Mouse (Mus musculus): Measurements from ENCODE around the gene Ciz1. TPM values are rescaled to one million over a fixed set of nuclear protein-coding genes. Genes with fewer than 3 reads are reported as not detected.

The Ciz1 gene
- polyA plus RNA-seq, 1 experiment from 2014 or later = 41.9 TPM

DNA sequence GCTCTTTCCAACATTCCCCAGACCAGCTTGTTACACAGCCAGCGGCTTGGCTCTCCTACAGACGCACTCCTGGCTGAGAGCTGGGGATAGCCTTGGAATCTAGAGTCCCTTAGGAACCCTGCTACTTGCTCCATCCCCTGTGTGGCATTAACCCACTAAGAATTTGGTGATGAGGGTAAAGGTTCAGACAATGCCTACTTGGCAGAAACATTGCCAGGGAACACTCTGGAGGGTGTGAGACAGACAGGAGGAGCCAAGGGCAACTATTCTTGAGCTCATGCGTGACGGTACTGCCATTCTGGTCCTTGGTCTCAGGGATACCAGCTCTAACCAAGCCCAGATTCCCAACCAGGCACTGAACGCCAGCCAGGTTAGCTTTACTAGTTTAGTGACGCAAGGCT, 69.7 kb downstream of the Ciz1 start:
- Histone ChIP-seq H3K27ac (ENCODE audit: low read length) (no peak overlapping the region), H3K27me3 (ENCODE audit: control insufficient read depth, insufficient read depth, low read length) (no peaks in the 10 kb centered on the region), H3K9me3 (replicated peaks; ENCODE audit: control insufficient read depth, low read length) (no peaks in the 10 kb centered on the region), H3K4me3 (replicated peaks; ENCODE audit: low read length) (no peak overlapping the region), H3K4me2 (ENCODE audit: low read depth, low read length) (no peak overlapping the region), H3K36me3 (ENCODE audit: control insufficient read depth, insufficient read depth, low read length) (0 out of 2 replicates have a peak, but pooled peaks cover 10% of the 10 kb centered on the region), H3K9ac (ENCODE audit: low read length) (no peak overlapping the region), H3K4me1 (ENCODE audit: control insufficient read depth, insufficient read depth, low read length) (peaks cover 30% of the 10 kb centered on the region)
- 93% methylated on average over 6 of the region's 6 CpGs for WGBS
- no peak for ATAC-seq (ENCODE audit: insufficient read depth, low FRiP score)

DNA sequence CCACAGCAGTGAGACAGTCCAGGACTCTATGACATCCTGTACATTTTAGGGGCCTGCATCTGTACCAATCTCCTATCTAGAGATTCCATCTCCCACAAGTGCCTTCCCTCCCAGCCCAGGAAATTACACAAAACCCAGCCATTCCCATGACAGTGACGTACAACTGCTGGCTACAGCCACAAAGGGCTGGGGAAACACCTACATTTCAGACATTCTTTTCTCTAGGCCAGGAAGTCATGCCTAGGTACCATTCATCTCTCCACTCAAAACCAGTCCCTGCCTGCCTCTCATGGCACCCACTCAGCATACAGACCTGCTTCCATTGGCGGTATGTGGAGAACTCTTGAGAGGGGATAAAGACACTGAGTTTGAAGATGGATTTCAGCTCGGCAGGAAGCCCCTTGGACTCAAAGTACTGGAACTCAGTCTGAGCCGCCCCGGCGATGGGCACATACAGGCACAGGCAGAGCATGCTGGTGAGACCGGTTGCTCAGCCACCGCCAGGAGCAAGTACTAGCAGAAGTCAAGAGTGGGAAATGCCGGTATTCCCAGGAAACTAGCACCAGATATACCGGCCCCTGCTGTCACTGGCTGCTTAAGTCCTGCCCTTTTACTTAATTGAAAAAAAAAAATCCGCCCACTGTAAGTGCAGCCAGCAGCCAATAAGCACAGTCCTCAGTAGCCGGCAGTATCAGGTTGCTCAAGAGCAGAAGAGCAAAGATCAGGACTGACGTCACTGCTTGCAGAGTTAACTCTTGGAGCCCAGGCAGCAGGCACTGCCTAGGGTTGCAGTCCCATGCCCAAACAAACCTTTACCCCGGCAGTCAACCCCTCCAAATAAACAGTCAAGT, 71.6 kb downstream of the Ciz1 start:
- H3K27ac ChIP-seq (ENCODE audit: low read length) = peak overlapping the region; percentile 96
- peak; percentile 89 for ATAC-seq (ENCODE audit: insufficient read depth, low FRiP score)
- peaks cover 45% of the 10 kb centered on the region for H3K4me1 ChIP-seq (ENCODE audit: control insufficient read depth, insufficient read depth, low read length)
- H3K9me3 ChIP-seq (replicated peaks; ENCODE audit: control insufficient read depth, low read length) = no peaks in the 10 kb centered on the region
- H3K36me3 ChIP-seq (ENCODE audit: control insufficient read depth, insufficient read depth, low read length) = 0 out of 2 replicates have a peak, but pooled peaks cover 8% of the 10 kb centered on the region
- peak overlapping the region; percentile 53 for H3K9ac ChIP-seq (ENCODE audit: low read length)
- 3% methylated on average over 14 of the region's 14 CpGs for WGBS
- H3K4me3 ChIP-seq (replicated peaks; ENCODE audit: low read length) = peak overlapping the region; percentile 45
- no peaks in the 10 kb centered on the region for H3K27me3 ChIP-seq (ENCODE audit: control insufficient read depth, insufficient read depth, low read length)
- H3K4me2 ChIP-seq (ENCODE audit: low read depth, low read length) = peak overlapping the region; percentile 78

DNA sequence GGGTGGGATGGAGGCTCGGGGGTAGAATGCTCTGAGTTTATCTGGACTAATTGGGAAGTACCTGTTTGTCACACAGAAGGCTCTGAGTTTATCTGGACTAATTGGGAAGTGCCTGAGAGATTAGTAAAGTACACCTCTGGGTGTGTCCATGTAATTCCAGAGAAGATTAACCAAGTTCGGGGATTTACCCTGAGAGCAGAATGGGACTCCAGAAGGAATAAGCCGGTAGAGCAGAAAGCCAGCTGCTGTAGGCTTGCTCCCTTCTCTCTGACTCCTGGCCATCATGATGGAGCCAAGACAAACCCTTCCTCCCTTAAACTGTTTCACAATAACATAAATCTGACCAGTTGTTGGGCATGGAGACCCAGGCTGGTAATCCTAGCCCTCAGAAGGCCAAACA, 72.7 kb downstream of the Ciz1 start:
- Histone ChIP-seq H3K4me1 (ENCODE audit: control insufficient read depth, insufficient read depth, low read length) (peaks cover 56% of the 10 kb centered on the region), H3K4me2 (ENCODE audit: low read depth, low read length) (no peak overlapping the region)
- 29% methylated on average over 3 of the region's 3 CpGs for WGBS

DNA sequence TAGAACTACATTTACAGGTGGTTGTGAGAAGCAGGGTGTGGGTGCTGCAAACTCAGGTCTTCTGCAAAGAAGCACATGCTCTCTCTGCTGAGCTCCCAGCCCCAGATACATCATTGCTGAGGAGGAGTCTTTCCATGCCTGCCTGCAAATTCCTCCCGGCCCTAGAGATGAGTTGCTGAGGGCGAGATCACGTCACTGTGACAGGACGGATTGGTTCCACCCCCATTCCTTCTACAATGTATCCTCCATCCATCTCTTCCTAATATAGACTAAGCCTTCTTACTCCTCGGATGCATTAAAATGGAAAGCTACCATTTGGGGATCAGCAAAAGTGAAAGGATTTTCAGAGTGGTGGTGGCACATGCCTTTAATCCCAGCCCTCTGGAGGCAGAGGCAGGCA, 73.4 kb downstream of the Ciz1 start:
- Histone ChIP-seq H3K27ac (ENCODE audit: low read length) (peak overlapping the region; percentile 96), H3K4me3 (replicated peaks; ENCODE audit: low read length) (no peak overlapping the region), H3K4me1 (ENCODE audit: control insufficient read depth, insufficient read depth, low read length) (peaks cover 64% of the 10 kb centered on the region), H3K4me2 (ENCODE audit: low read depth, low read length) (no peak overlapping the region), H3K9ac (ENCODE audit: low read length) (no peak overlapping the region), H3K27me3 (ENCODE audit: control insufficient read depth, insufficient read depth, low read length) (no peaks in the 10 kb centered on the region), H3K36me3 (ENCODE audit: control insufficient read depth, insufficient read depth, low read length) (no peaks in the 10 kb centered on the region), H3K9me3 (replicated peaks; ENCODE audit: control insufficient read depth, low read length) (no peaks in the 10 kb centered on the region)
- ATAC-seq (ENCODE audit: insufficient read depth, low FRiP score) = no peak
- 66% methylated on average over 5 of the region's 5 CpGs for WGBS

More for the DNA sequence above, 72.7 kb downstream of the Ciz1 start:
- H3K9me3 ChIP-seq (replicated peaks; ENCODE audit: control insufficient read depth, low read length) = no peaks in the 10 kb centered on the region
- 0 out of 2 replicates have a peak, but pooled peaks cover 3% of the 10 kb centered on the region for H3K36me3 ChIP-seq (ENCODE audit: control insufficient read depth, insufficient read depth, low read length)
- ATAC-seq (ENCODE audit: insufficient read depth, low FRiP score) = no peak
- no peak overlapping the region for H3K4me3 ChIP-seq (replicated peaks; ENCODE audit: low read length)
- H3K9ac ChIP-seq (ENCODE audit: low read length) = no peak overlapping the region
- H3K27ac ChIP-seq (ENCODE audit: low read length) = peak overlapping the region; percentile 96
- H3K27me3 ChIP-seq (ENCODE audit: control insufficient read depth, insufficient read depth, low read length) = no peaks in the 10 kb centered on the region

DNA sequence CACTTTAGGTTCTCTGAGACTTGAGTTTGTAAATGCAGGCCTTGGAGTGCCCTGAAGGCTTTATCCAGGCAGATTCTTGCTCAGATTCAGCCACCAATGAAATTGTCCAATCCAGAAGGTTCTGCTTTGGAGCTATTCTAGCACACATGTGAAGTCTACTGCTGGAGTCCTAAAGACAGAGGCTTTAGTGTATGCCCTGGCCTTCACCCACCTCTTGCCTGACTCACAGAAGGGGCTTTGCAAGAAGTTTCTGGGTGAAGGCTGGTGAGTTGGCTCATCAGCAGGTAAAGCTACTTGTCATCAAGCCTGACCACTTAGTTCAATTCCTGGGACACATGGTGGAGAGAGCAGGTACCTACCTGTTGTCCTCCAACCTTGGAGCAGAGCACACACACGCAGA, 74.0 kb downstream of the Ciz1 start:
- Histone ChIP-seq H3K27me3 (ENCODE audit: control insufficient read depth, insufficient read depth, low read length) (no peaks in the 10 kb centered on the region), H3K4me1 (ENCODE audit: control insufficient read depth, insufficient read depth, low read length) (peaks cover 66% of the 10 kb centered on the region), H3K4me2 (ENCODE audit: low read depth, low read length) (no peak overlapping the region), H3K9me3 (replicated peaks; ENCODE audit: control insufficient read depth, low read length) (no peaks in the 10 kb centered on the region), H3K9ac (ENCODE audit: low read length) (no peak overlapping the region), H3K36me3 (ENCODE audit: control insufficient read depth, insufficient read depth, low read length) (no peaks in the 10 kb centered on the region), H3K27ac (ENCODE audit: low read length) (no peak overlapping the region), H3K4me3 (replicated peaks; ENCODE audit: low read length) (no peak overlapping the region)
- WGBS = 90% methylated on average over 1 of the region's 1 CpGs
- no peak for ATAC-seq (ENCODE audit: insufficient read depth, low FRiP score)

DNA sequence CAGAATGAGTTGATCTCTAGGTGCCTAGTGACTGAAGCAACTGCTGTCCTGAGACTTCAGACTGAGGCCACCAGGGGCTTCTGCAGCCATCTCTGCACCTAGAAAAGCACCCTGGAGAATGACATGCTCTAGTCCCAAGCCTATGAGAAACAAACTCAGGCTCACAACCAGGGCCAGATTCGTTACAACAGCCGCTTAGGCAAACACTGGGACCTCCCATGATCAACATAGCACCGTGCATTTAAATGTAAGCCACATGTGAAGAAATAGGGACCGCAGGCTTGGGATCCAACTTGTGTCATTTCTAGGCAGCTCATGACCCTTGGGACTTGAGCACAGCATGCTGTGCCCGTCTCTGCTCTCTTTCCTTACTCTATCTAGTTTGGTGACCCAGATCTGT, 75.6 kb downstream of the Ciz1 start:
- Histone ChIP-seq H3K27ac (ENCODE audit: low read length) (peak overlapping the region; percentile 90), H3K4me2 (ENCODE audit: low read depth, low read length) (peak overlapping the region; percentile 20; the same call in 1 of the 2 replicates), H3K9me3 (replicated peaks; ENCODE audit: control insufficient read depth, low read length) (no peaks in the 10 kb centered on the region), H3K27me3 (ENCODE audit: control insufficient read depth, insufficient read depth, low read length) (no peaks in the 10 kb centered on the region), H3K9ac (ENCODE audit: low read length) (peak overlapping the region; percentile 10; the same call in 1 of the 2 replicates), H3K4me3 (replicated peaks; ENCODE audit: low read length) (no peak overlapping the region), H3K4me1 (ENCODE audit: control insufficient read depth, insufficient read depth, low read length) (peaks cover 59% of the 10 kb centered on the region), H3K36me3 (ENCODE audit: control insufficient read depth, insufficient read depth, low read length) (no peaks in the 10 kb centered on the region)
- ATAC-seq (ENCODE audit: insufficient read depth, low FRiP score) = no peak
- 67% methylated on average over 5 of the region's 5 CpGs for WGBS

DNA sequence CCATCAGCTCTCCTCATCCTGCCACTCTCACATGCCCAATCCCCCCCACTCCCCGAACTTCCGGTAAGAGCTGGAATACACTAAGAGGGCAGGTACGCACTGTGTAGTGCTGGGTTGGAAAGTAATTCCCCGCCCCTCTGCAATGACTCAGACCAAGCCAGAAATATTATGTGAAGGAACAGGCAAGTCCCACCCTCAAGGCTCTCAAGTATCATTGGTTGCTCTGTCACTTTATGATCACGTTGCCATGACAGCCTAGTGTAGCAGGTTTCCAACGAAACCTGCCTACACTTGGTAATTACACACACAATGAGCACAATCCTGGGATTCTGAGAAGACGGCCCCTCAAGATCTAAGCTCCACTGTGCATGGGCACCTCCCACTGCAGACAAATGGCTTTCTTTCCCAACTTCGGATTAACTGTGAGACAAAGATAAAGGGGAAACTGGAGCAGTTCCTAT, 76.2 kb downstream of the Ciz1 start:
- Histone ChIP-seq H3K36me3 (ENCODE audit: control insufficient read depth, insufficient read depth, low read length) (no peaks in the 10 kb centered on the region), H3K27ac (ENCODE audit: low read length) (peak overlapping the region; percentile 90), H3K9me3 (replicated peaks; ENCODE audit: control insufficient read depth, low read length) (no peaks in the 10 kb centered on the region), H3K4me3 (replicated peaks; ENCODE audit: low read length) (peak overlapping the region; percentile 18), H3K9ac (ENCODE audit: low read length) (peak overlapping the region; percentile 10), H3K4me1 (ENCODE audit: control insufficient read depth, insufficient read depth, low read length) (peaks cover 54% of the 10 kb centered on the region), H3K4me2 (ENCODE audit: low read depth, low read length) (peak overlapping the region; percentile 20), H3K27me3 (ENCODE audit: control insufficient read depth, insufficient read depth, low read length) (no peaks in the 10 kb centered on the region)
- WGBS = 31% methylated on average over 8 of the region's 8 CpGs
- peak; percentile 85 for ATAC-seq (ENCODE audit: insufficient read depth, low FRiP score)

DNA sequence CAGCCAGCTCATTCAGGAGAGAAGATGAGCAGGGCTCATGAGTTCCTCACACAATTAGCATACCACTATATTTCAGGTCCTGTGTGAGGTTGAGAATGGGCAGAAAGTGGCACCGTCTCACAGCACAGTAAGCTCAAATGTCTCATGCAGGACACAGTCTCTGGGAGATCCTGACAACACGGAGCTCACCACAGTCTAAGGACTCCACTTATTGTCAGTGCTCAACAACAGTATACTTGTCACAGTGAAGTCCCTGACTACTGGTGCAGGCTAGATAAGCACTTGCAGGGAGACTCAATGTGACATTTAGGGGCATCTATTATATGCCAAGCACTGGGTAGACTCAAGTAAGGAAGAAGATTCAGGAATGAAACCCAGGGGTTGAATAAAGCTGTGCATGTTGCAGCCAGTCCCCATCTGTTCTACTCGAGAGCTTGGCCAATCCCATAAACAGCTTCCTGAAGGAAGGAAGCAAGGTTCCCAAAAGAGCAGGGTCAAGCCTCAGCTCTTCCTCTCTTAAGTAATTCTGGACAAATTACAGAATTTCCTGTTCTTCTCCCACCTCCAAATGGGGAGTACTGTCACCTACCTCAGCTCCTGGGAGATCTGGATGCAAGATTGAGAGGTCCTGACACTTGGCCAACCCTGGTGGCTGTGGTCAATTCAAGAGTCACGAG, 77.2 kb downstream of the Ciz1 start:
- Histone ChIP-seq H3K27ac (ENCODE audit: low read length) (peak overlapping the region; percentile 90), H3K4me1 (ENCODE audit: control insufficient read depth, insufficient read depth, low read length) (peaks cover 49% of the 10 kb centered on the region), H3K9me3 (replicated peaks; ENCODE audit: control insufficient read depth, low read length) (no peaks in the 10 kb centered on the region), H3K4me3 (replicated peaks; ENCODE audit: low read length) (no peak overlapping the region), H3K36me3 (ENCODE audit: control insufficient read depth, insufficient read depth, low read length) (no peaks in the 10 kb centered on the region), H3K27me3 (ENCODE audit: control insufficient read depth, insufficient read depth, low read length) (no peaks in the 10 kb centered on the region), H3K4me2 (ENCODE audit: low read depth, low read length) (no peak overlapping the region), H3K9ac (ENCODE audit: low read length) (no peak overlapping the region)
- whole genome bisulfite sequencing = 66% methylated on average over 4 of the region's 4 CpGs
- ATAC-seq (ENCODE audit: insufficient read depth, low FRiP score) = no peak
